Mouse (Mus musculus) E14TG2a.4 (cell line): ENCODE results near the gene Aunip.

ENCODE experiments used
- H3K27me3 ChIP-seq: 2 replicates; pipeline ENCODE4 v1.6.1; 2014; ENCODE audit warnings: low read length, control low read depth; ENCODE audit not compliant: insufficient read depth
- H3K36me3 ChIP-seq: 2 replicates; pipeline ENCODE4 v1.6.1; 2014; ENCODE audit warnings: low read length, control low read depth; ENCODE audit not compliant: insufficient read depth
- H3K4me1 ChIP-seq: replicated peaks from 2 replicates; pipeline ENCODE4 v1.6.1; 2014; ENCODE audit warnings: low read depth, low read length, control low read depth
- H3K4me3 ChIP-seq: replicated peaks from 2 replicates; pipeline ENCODE4 v1.5.1; 2014; ENCODE audit warnings: mild to moderate bottlenecking, low read length
- H3K9me3 ChIP-seq: 2 replicates; pipeline ENCODE4 v1.6.1; 2014; ENCODE audit warnings: low read length, control low read depth
- CTCF ChIP-seq: conservative IDR thresholded peaks from 2 replicates; pipeline ENCODE4 v1.5.1; 2014; ENCODE audit warnings: low read length
- NANOG ChIP-seq: IDR thresholded peaks from 2 replicates; pipeline ENCODE4 v1.6.1; 2014; ENCODE audit warnings: borderline replicate concordance, low read length, mixed read lengths
- POU5F1 ChIP-seq: IDR thresholded peaks from 2 replicates; pipeline ENCODE4 v1.6.1; 2014; ENCODE audit warnings: low read length, borderline replicate concordance

The Aunip gene

DNA sequence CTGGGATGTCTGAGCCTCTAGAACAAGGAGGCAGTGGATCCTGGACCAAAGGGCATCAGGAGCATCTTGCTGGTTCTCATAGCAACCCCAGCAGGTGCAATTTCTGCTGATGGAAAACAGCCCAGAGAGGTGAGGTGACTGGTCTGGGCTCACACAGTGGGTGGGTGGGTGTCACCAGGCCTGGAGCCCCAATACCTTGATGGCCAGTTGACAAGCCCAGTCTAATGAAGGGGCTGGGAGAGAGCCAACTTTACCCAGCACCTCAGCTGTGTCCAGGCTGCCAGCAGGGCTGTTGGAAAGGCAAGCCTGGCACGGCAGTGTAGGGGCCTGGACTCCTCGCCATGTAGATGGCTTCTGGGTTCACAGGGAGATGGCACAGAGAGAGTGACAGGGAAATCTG lies 51.2 kb downstream of the Aunip start:
- no peak for TF ChIP-seq CTCF
- TF ChIP-seq POU5F1 = no peak
- TF ChIP-seq NANOG = no peak
- H3K36me3 ChIP-seq = peaks cover 9% of the 10 kb centered on the region; the same call in 1 of the 2 replicates
- no peak overlapping the region for H3K4me3 ChIP-seq
- H3K4me1 ChIP-seq = peaks cover 33% of the 10 kb centered on the region
- no peaks in the 10 kb centered on the region for H3K27me3 ChIP-seq
- H3K9me3 ChIP-seq = peaks cover 6% of the 10 kb centered on the region

DNA sequence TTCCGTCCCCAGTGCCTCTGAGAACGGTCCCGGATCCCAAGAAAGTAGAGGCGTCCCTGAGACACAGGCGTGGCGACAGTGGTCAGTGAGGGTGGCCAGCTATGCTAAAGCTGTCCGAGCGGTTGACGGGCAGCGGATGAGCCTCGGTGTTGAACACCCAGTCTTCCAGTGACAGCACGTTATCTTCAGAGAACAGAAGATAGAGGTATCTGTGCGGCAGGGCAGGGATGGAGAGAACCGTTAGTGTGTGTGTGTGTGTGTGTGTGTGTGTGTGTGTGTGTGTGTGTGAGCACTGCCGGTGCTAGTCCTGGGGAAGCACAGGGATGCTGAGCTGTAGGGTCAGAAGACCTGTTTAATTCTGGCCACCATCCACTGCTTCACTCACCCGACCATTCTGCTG lies 52.8 kb downstream of the Aunip start:
- Histone ChIP-seq H3K36me3 (peaks cover 9% of the 10 kb centered on the region; the same call in 1 of the 2 replicates), H3K4me1 (peaks cover 38% of the 10 kb centered on the region), H3K4me3 (no peak overlapping the region), H3K9me3 (peaks cover 6% of the 10 kb centered on the region), H3K27me3 (peaks cover 13% of the 10 kb centered on the region)
- no peak for TF ChIP-seq CTCF
- no peak for TF ChIP-seq POU5F1
- no peak for TF ChIP-seq NANOG

DNA sequence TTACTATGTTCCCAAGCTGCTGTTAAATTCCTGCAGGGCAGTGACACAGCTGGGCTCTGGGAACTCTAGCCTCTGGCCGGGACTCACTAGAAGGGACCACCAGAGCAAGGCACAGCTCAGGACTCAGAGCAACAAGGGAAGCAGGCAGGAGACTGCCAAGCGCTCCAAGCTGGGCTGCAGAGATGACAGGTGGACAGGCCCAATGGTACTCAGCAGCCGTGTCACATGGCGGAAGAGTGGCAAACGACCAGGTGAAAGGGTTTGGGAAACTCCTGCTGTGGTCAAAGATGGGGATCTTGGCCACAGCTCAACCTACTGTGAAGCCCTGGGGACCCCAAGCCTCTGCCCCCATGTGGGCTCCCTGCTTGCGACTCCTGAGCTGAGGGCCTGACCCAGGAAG lies 53.3 kb downstream of the Aunip start:
- peaks cover 6% of the 10 kb centered on the region for H3K9me3 ChIP-seq
- H3K4me1 ChIP-seq = peaks cover 39% of the 10 kb centered on the region
- H3K27me3 ChIP-seq = peaks cover 16% of the 10 kb centered on the region
- TF ChIP-seq POU5F1 (no peak), CTCF (no peak)
- H3K36me3 ChIP-seq = peaks cover 9% of the 10 kb centered on the region; the same call in 1 of the 2 replicates
- H3K4me3 ChIP-seq = no peak overlapping the region

DNA sequence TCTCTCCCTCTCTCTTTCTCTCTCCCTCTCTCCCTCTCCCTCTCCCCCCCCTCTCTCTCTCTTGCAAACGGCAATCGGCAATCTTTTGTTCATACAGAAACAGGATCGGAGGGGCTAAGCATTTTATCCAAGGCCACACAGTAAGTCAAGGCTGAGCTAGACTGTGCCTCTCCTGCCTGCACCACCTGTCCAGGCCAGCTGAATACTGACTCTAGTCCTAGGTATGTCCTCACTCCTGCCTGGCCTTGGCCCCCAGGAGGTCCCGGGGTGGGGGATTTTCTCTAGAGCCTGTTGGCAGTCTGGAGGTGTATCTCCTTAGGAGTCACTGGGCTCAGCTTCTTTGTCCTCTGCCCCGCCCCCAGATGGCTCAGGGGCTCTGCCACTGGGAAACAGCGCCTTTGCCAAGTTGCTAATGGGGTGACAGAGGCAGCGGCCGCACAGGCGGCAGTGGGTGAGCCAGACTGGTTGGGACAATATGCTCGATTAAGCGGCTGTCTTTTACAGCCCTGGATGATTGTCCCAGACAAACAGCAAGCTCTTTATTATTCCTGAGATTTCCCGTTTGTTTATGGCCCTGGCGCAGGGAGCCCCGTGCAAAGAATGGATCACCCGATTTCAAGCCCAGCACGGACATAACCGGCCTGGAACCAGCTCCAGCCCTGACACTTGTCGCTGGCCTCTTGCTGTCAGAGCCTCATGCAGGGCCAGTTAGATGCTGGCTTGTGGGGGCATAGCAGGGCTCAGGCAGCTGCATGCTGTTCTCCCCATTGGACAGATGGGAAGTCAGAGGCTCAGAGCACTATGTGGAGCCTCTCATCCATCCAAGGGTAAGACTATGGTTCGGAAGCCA lies 56.8 kb downstream of the Aunip start:
- TF ChIP-seq NANOG = no peak
- Histone ChIP-seq H3K4me3 (0 out of 2 replicates have a peak overlapping the region, but pooled peaks have one; percentile 26), H3K27me3 (peaks cover 16% of the 10 kb centered on the region), H3K9me3 (peaks cover 6% of the 10 kb centered on the region), H3K4me1 (peaks cover 52% of the 10 kb centered on the region), H3K36me3 (peaks cover 9% of the 10 kb centered on the region; the same call in 1 of the 2 replicates)

DNA sequence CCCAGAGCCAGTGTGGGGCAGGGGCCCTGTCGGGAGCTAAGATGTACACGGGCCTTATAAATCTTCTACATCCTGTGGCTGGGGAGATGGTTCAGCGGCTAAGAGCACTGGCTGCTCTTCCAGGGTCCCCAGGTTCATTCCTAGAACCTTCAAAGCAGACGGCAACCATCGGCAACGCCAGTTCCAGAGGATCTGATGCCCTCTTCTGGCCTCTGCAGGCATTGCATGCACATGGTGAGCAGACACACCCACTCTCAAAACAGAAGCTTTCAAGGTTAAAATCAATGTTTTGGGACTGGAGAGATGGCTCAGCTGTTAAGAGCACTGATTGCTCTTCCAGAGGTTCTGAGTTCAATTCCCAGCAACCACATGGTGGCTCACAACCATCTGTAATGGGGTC lies 58.4 kb downstream of the Aunip start:
- peaks cover 52% of the 10 kb centered on the region for H3K4me1 ChIP-seq
- TF ChIP-seq POU5F1 (no peak), CTCF (peak; percentile 83)

DNA sequence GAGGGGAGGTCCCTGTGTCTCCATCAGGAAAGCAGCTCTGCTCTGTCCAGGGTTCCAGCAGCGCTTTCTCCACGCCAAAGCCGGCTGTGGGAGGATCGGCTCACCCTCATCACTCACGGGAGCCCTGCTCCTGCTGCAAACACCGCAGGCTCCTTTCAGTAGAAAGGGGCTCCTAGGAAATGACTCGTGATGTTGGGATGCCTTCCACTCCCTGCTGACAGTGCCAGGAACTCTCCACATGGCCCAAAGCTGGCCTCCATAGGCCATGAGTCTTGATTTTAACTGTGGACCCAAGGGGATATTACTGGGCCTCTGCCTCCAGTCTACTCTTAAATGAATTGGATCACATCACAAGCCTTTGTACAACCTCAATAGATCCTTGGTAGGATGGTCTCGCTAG lies 59.0 kb downstream of the Aunip start:
- H3K4me3 ChIP-seq = no peak overlapping the region
- peaks cover 4% of the 10 kb centered on the region; the same call in 1 of the 2 replicates for H3K36me3 ChIP-seq
- peaks cover 48% of the 10 kb centered on the region for H3K4me1 ChIP-seq
- peaks cover 10% of the 10 kb centered on the region for H3K9me3 ChIP-seq
- peaks cover 16% of the 10 kb centered on the region for H3K27me3 ChIP-seq
- TF ChIP-seq CTCF = no peak
- no peak for TF ChIP-seq POU5F1
- TF ChIP-seq NANOG = no peak

More for the DNA sequence above, 58.4 kb downstream of the Aunip start:
- peaks cover 16% of the 10 kb centered on the region for H3K27me3 ChIP-seq
- peaks cover 9% of the 10 kb centered on the region; the same call in 1 of the 2 replicates for H3K36me3 ChIP-seq
- no peak overlapping the region for H3K4me3 ChIP-seq
- peaks cover 11% of the 10 kb centered on the region for H3K9me3 ChIP-seq

DNA sequence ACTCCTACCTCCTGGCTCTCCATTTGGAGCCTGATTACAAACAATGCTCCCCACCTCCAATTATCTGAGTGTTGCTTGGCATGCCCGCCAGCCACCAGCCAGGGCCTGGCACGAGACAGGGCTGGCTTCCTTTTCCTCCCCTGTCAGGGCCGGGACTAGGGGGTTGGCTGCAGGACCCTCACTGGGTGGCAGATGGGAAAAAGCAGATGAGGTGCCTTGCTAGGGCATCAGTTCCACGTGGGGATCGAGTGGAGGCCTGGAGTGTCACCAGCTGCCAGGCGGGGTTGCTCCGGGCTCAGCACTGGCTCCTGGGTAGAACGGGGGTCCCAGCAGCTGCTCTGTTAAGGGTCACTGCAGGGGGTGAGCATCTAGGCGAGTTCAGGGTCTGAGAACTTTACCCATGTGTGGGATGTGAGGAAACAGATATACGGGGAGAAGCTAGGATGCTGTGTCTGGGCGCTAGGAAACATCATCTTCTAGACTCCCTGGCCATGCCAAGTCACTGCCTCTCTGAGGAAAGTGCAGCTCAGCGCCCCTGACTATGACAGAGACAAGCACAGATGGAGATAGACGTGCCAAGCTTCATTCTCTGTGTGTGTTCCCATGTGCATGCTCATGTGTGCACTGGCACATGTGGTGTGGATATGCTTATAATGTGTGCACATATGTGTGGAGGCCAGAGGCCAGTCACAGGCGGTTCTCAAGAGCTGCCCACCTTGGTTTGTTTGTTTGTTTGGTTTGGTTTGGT lies 60.1 kb downstream of the Aunip start:
- no peaks in the 10 kb centered on the region for H3K36me3 ChIP-seq
- no peak overlapping the region for H3K4me3 ChIP-seq
- peaks cover 6% of the 10 kb centered on the region for H3K9me3 ChIP-seq
- H3K4me1 ChIP-seq = peaks cover 42% of the 10 kb centered on the region
- TF ChIP-seq NANOG (no peak), CTCF (no peak), POU5F1 (no peak)
- peaks cover 16% of the 10 kb centered on the region for H3K27me3 ChIP-seq

DNA sequence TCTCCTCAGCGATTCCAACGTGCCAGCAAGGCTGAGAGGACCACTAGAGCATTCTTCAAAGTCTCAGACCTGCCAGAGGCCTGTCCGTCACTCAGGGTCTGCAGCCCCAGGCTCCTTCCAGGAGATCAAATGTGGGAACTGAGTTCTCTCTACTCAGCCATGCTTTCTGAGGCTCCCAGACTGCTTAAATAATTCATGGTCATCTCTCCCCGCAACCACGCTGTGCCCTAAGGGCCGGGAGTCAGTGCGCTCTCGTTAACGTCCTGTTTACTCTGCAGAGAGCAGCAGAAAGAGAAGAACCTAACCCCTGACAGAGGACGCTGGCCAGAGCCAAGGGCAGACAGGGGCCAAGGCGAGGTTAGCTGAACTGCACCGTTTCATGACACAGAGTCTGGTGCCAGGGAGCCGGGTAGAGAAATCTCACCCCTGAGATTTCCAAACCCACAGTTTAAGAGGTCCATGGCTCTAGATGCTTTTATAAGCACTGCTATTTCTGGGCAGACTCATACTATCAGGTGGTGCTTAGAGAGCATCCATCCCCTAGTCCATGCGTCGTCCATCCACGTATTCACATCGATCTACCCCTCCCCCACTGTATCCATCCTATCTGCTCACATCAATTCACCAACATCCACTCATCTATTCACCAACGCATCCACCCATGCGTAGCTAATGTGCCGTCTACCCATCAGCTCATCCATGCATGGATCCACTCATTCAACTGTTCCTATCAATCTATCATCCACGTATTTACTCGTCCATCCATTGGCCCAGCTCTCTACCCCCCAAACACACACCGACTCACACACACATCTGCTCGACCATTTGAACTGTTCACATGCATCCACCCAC lies 61.9 kb downstream of the Aunip start:
- Histone ChIP-seq H3K27me3 (peaks cover 12% of the 10 kb centered on the region), H3K9me3 (peaks cover 6% of the 10 kb centered on the region), H3K4me1 (peaks cover 28% of the 10 kb centered on the region), H3K4me3 (no peak overlapping the region), H3K36me3 (no peaks in the 10 kb centered on the region)
- no peak for TF ChIP-seq CTCF
- TF ChIP-seq POU5F1 = no peak
- no peak for TF ChIP-seq NANOG
